Mouse (Mus musculus) neural tube, embryonic 13.5 days (tissue): ENCODE results near the gene Slc25a26. TPM values are rescaled to one million over a fixed set of nuclear protein-coding genes. Genes with fewer than 3 reads are reported as not detected.
A peak's percentile ranks its signal among the peaks of the same experiment; 100 is the strongest.

Experiments
- ATAC-seq: fragments of 200-750 bp; cut with Nextera tagmentation; 2 replicates; pipeline ENCODE4 v1.8.0; 2017; ENCODE audit warnings: low read depth, mild to moderate bottlenecking, moderate TSS enrichment, moderate library complexity
- H3K27ac ChIP-seq: fragments of 300-500 bp; sonication (generic); replicated peaks from 2 replicates; pipeline ENCODE4 v1.5.1; 2015; ENCODE audit warnings: moderate library complexity, mild to moderate bottlenecking, inconsistent platforms
- H3K27me3 ChIP-seq: fragments of 300-500 bp; sonication (generic); 2 replicates; pipeline ENCODE4 v1.6.1; 2015; ENCODE audit warnings: mild to moderate bottlenecking, inconsistent platforms
- H3K36me3 ChIP-seq: fragments of 300-500 bp; sonication (generic); 2 replicates; pipeline ENCODE4 v1.6.1; 2015; ENCODE audit warnings: mild to moderate bottlenecking, inconsistent platforms
- H3K4me1 ChIP-seq: fragments of 300-500 bp; sonication (generic); replicated peaks from 2 replicates; pipeline ENCODE4 v1.6.1; 2015; ENCODE audit warnings: inconsistent platforms
- H3K4me2 ChIP-seq: fragments of 300-500 bp; sonication (generic); 2 replicates; pipeline ENCODE4 v1.6.1; 2015; ENCODE audit warnings: inconsistent platforms, mild to moderate bottlenecking, moderate library complexity
- H3K4me3 ChIP-seq: fragments of 300-500 bp; sonication (generic); 2 replicates; pipeline ENCODE4 v1.5.1; 2015; ENCODE audit warnings: mild to moderate bottlenecking, inconsistent platforms
- H3K9ac ChIP-seq: fragments of 300-500 bp; sonication (generic); 2 replicates; pipeline ENCODE4 v1.6.1; 2015; ENCODE audit warnings: moderate library complexity, mild to moderate bottlenecking, inconsistent platforms
- H3K9me3 ChIP-seq: fragments of 300-500 bp; sonication (generic); 2 replicates; pipeline ENCODE4 v1.6.1; 2016; ENCODE audit warnings: inconsistent platforms
- WGBS: fragments of 180-500 bp; shearing (Covaris S2); methylation state at CpG from one replicate; pipeline ENCODE4 v1.1.7; 2015; 5-methylcytosine and 5-hydroxymethylcytosine counted together
- polyA plus RNA-seq: library from polyadenylated mRNA; unstranded; fragments of >200 nt; fragmentation: Nextera tagmentation; extraction: Ambion mirVana; gene quantifications from 2 replicates; pipeline ENCODE4 v1.2.1, GENCODE M21; 2015

Slc25a26 gene
- polyA plus RNA-seq, 1 experiment from 2014 or later: 8.7 TPM

DNA sequence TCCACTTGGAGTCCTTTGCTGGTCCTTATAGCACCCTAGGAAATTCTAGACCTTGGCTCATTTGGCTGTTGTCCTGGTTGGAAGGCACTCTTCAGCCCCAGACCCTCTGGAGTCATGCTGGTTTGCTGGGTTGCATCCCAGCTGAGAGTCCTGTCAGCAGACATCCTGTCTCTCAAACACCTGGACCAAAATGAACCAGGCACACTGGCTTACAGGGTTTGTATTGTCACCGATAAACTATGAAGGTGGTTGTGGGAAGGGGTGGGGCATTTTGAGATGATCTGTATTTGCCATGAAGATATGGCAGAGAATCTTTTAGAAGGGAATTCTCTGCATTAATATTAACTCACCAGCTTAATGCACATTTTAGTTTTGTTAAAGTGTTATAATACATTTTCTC, 60.8 kb downstream of the Slc25a26 start:
- H3K4me2 ChIP-seq: no peak overlapping the region
- H3K9me3 ChIP-seq: no peaks in the 10 kb centered on the region
- no peak for ATAC-seq
- no peak overlapping the region for H3K4me3 ChIP-seq
- no peak overlapping the region for H3K9ac ChIP-seq
- WGBS: 97% methylated on average over 1 of the region's 1 CpGs
- no peaks in the 10 kb centered on the region for H3K36me3 ChIP-seq
- H3K27me3 ChIP-seq: no peaks in the 10 kb centered on the region
- H3K27ac ChIP-seq: no peak overlapping the region
- no peaks in the 10 kb centered on the region for H3K4me1 ChIP-seq

DNA sequence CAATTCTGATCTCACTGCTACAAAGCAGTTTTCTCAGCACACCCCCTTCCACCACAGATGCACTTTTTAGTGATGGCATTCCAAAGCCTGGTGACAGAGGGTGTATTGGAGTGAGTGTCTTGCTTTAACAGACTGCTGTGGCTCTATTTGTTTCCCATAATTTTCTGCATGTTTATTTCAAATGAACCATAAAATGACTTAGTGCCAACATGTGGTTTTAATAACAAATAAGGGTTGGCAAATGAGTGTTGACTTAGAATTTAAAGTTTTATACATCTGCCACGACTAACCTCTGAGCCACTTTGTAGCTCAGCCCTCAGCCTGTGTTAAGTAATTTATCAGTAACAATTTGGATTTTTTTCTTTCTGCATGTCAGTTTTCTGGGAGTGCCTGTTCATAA, 61.2 kb downstream of the Slc25a26 start:
- no peak for ATAC-seq
- Histone ChIP-seq H3K27me3 (no peaks in the 10 kb centered on the region), H3K4me1 (no peaks in the 10 kb centered on the region), H3K36me3 (no peaks in the 10 kb centered on the region), H3K9ac (no peak overlapping the region), H3K27ac (no peak overlapping the region), H3K4me2 (no peak overlapping the region), H3K4me3 (no peak overlapping the region), H3K9me3 (no peaks in the 10 kb centered on the region)
- 64% methylated on average over 1 of the region's 1 CpGs for WGBS

DNA sequence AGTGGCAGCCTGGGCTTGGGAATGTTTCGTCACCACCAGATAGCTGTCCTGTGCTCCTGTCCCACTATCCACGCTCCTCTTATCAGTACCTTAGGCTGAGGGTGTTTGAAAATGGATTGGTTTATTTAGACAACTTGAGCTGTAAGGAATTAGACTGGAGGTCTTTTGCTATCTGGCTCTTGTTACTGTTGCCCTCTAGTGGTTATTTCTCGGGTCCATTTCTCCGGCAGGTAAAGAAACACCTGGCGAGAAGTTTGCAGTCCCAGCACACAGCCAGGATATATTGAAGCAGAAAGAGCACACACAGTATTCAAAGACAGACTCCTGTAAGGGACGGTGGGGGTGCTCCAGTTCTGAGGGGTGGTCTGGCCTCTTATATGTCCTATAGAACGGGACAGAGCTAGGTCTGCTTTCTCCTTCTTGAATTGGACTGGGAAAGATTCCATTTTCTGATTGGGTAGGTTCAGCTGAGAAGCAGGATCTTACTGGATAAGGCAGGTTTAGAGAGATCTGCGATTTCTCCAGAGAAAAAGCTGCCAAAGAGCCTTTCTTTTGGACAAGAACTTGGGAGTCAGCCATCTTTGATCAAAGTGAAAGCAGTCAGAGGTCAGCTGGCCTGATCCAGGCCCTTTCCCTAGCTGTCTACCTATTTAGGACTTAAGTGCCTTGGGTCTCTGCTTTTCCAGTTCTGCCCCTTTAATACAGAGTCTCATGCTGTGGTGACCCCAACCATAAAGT, 63.2 kb downstream of the Slc25a26 start:
- no peaks in the 10 kb centered on the region for H3K36me3 ChIP-seq
- no peaks in the 10 kb centered on the region for H3K9me3 ChIP-seq
- H3K4me1 ChIP-seq: no peaks in the 10 kb centered on the region
- no peaks in the 10 kb centered on the region for H3K27me3 ChIP-seq
- no peak overlapping the region for H3K9ac ChIP-seq
- no peak for ATAC-seq
- WGBS: 69% methylated on average over 8 of the region's 8 CpGs
- H3K27ac ChIP-seq: no peak overlapping the region
- no peak overlapping the region for H3K4me3 ChIP-seq
- no peak overlapping the region for H3K4me2 ChIP-seq

DNA sequence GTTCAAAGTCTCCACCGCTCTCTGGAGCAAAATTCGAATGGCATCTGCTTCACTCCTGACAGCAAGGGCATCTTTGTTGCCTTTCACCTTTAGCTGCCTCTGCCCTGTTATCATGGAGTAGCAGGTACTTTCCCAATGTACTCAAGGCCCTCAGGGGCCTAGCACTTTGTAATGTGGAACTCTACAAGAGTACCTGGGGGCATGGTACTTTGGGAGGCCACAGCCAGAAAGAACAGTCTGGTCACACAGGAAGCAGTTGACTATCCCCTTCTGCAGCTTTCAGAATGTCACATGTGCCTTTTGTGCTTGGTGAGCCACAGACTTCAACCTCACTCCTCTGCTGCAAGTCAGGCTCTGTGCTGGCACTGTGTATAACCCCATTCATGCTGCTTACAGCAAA, 65.6 kb downstream of the Slc25a26 start:
- Histone ChIP-seq H3K4me1 (no peaks in the 10 kb centered on the region), H3K36me3 (no peaks in the 10 kb centered on the region), H3K9me3 (no peaks in the 10 kb centered on the region), H3K27ac (no peak overlapping the region), H3K4me2 (no peak overlapping the region), H3K27me3 (no peaks in the 10 kb centered on the region), H3K9ac (no peak overlapping the region), H3K4me3 (no peak overlapping the region)
- 92% methylated on average over 2 of the region's 2 CpGs for WGBS
- no peak for ATAC-seq

DNA sequence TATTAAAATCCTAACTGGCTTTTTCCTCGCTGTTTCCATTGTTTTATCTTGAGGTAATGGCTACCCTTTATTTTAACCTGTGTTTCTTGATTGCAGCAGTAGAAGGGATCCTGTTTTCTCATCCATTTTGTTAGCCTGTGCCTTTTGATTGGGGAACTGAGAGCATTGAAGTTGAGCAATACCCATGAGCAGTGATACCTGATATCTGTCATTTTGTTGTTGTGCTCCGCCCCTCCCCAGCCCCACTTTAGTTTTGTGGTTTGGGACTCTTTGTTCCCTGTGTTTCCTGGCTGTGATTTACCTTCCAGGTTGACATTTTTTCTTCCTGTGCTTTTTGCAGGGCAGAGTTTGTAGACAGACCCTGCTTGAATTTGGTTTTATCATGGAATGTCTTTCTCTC, 67.9 kb downstream of the Slc25a26 start:
- peaks cover 6% of the 10 kb centered on the region; the same call in 1 of the 2 replicates for H3K9me3 ChIP-seq
- whole genome bisulfite sequencing: 88% methylated on average over 2 of the region's 2 CpGs
- no peak for ATAC-seq

DNA sequence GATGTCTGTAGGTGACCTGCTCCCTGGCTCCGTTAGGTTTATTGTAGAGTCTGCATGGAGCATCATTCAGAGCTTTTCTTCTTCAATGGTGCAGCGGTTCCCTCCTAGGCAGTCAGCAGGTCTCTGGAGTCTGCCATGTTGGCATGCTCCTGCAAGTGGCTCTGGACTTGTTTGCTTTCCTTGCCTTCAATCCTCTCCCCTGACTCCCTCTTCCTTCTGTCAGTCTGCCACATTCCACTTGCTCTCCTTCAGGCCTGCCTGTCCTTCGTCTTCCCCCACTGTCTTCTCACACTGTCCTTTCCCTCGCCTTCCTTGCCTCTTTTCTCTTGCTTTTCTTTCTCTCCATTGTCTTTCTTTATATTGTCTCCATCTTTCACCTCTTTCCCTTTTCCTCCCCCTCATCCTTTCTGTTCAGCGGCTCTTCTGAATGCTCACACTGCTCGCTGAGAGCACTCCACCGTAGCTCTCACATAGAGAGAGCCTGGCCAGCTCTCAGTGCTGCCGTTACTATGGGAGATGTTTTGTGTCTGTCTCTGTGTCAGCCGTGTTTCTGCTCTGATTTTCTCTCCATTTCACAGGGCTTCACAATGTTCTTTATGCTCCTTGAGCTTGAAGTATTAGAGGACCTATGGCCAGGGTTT, 75.5 kb downstream of the Slc25a26 start:
- Histone ChIP-seq H3K9me3 (peaks cover 6% of the 10 kb centered on the region; the same call in 1 of the 2 replicates), H3K9ac (no peak overlapping the region), H3K4me3 (no peak overlapping the region), H3K27me3 (no peaks in the 10 kb centered on the region), H3K4me2 (no peak overlapping the region), H3K27ac (peak overlapping the region; percentile 49; the same call in 1 of the 2 replicates), H3K36me3 (no peaks in the 10 kb centered on the region), H3K4me1 (peaks cover 22% of the 10 kb centered on the region; the same call in 1 of the 2 replicates)
- peak; percentile 38; the same call in 1 of the 2 replicates for ATAC-seq
- WGBS: 35% methylated on average over 9 of the region's 9 CpGs

More for the DNA sequence above, 67.9 kb downstream of the Slc25a26 start:
- H3K9ac ChIP-seq: no peak overlapping the region
- H3K4me2 ChIP-seq: no peak overlapping the region
- no peaks in the 10 kb centered on the region for H3K4me1 ChIP-seq
- H3K27ac ChIP-seq: no peak overlapping the region
- H3K36me3 ChIP-seq: no peaks in the 10 kb centered on the region
- no peaks in the 10 kb centered on the region for H3K27me3 ChIP-seq
- no peak overlapping the region for H3K4me3 ChIP-seq

DNA sequence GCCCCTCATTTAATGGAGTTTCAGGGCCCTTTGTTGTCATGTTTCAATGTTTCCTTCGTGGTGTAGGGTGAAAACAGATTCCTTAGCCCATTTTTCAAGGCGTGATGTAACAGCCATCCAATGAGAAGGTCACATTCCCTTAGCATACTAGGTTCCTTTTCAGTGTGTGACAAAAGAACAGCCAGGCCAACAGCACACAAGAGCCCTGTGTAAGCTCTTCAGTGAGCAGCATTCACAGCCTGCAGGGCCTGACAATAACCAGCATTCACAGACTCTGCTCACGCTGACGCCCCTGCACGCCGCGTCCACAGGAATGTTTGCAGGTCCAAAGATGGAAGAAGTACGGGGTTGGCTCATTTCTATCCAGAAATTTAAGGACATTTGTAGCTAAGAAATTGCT, 77.9 kb downstream of the Slc25a26 start:
- H3K27me3 ChIP-seq: no peaks in the 10 kb centered on the region
- peaks cover under 1% of the 10 kb centered on the region; the same call in 1 of the 2 replicates for H3K9me3 ChIP-seq
- H3K36me3 ChIP-seq: no peaks in the 10 kb centered on the region
- ATAC-seq: peak; percentile 88
- peak overlapping the region; percentile 61 for H3K27ac ChIP-seq
- WGBS: 17% methylated on average over 8 of the region's 8 CpGs
- peaks cover 22% of the 10 kb centered on the region; the same call in 1 of the 2 replicates for H3K4me1 ChIP-seq
- H3K9ac ChIP-seq: no peak overlapping the region
- no peak overlapping the region for H3K4me2 ChIP-seq
- no peak overlapping the region for H3K4me3 ChIP-seq

DNA sequence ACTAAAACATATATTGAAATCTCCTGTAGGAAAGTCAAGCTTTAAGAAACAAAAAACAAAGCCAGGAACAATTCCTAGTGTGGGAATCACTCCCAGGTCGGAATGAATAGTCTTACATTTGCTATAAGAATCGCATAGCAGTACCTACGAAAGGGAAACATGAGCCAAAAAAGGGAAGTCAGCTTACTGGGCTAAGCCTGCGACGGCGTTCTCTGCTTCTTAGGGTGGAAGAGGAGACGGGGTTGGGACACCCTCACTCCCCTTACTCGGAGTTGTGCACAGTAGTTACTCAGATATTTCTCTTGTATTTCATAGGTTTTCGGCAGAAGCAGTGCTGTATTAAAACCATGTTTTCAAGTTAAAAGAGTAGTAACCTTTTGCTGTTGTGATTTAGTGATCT, 81.9 kb downstream of the Slc25a26 start:
- H3K9ac ChIP-seq: no peak overlapping the region
- WGBS: 89% methylated on average over 9 of the region's 9 CpGs
- ATAC-seq: no peak
- no peaks in the 10 kb centered on the region for H3K27me3 ChIP-seq
- H3K4me3 ChIP-seq: no peak overlapping the region
- no peak overlapping the region for H3K4me2 ChIP-seq
- H3K36me3 ChIP-seq: no peaks in the 10 kb centered on the region
- no peaks in the 10 kb centered on the region for H3K9me3 ChIP-seq
- H3K27ac ChIP-seq: no peak overlapping the region
- peaks cover 16% of the 10 kb centered on the region for H3K4me1 ChIP-seq

DNA sequence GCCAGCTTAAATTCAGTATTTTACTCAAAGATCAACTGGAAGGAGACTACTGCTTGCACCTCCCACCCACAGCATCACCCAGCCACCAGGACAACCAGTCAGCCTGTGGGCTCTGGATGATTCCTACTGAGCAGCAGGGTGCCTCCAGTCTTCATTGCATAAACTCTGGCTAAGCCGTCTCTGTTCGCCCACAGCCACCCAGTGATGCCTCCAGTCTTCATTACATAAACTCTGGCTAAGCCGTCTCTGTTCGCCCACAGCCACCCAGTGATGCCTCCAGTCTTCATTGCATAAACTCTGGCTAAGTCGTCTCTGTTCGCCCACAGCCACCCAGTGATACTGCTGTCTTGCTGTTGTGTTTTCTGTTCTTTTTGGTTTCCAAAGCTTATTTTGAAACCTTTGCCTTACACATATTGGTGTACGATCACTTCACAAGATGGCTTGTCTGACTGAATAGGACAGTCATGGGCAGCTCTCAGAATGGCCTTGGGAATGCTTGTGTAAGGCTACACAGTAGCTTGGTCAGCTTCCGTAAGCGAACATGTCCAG, 84.1 kb downstream of the Slc25a26 start:
- no peak overlapping the region for H3K4me3 ChIP-seq
- no peaks in the 10 kb centered on the region for H3K36me3 ChIP-seq
- H3K27me3 ChIP-seq: no peaks in the 10 kb centered on the region
- no peak for ATAC-seq
- WGBS: 88% methylated on average over 9 of the region's 9 CpGs
- peaks cover 7% of the 10 kb centered on the region for H3K4me1 ChIP-seq
- no peak overlapping the region for H3K4me2 ChIP-seq
- H3K9ac ChIP-seq: no peak overlapping the region
- no peak overlapping the region for H3K27ac ChIP-seq
- no peaks in the 10 kb centered on the region for H3K9me3 ChIP-seq

DNA sequence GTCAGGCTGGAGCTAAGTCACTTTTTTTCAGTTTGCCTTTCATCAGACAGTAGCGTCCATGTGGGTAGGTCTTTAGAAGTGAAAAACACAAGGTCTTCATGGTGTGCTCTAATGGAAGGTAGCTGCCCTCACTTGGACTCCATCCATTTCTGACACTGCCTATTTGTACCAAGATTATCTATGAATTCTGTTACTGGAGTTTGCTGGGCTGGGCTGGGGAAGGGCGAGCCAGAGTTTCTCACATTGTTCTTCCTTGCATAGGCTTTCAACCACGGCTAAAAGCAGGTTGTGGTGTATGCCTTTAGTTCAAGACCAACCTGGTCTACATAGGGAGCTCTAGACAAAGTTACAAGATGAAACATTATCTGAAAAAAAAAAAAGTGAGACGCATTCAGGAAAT, 84.8 kb downstream of the Slc25a26 start:
- 89% methylated on average over 4 of the region's 4 CpGs for WGBS
- ATAC-seq: no peak
- no peaks in the 10 kb centered on the region for H3K9me3 ChIP-seq

DNA sequence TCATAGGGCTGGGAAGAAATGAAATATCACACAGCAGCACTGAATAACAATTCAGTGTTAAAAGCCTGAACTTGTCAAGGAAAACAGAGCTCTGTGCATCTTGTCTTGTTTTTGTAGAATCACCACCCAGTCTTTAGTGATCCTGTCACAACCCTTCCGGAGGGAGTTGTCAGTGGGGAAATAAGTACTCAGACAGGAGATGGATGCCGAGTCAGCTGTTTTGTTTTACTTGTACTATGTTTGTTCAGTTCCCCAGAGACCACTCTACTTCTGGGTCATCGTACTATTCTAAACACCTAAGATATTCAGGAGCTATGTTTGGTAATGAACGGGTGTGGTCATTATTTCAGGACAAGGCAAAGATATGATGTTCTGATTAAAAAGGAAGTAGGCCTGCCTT, 88.2 kb downstream of the Slc25a26 start:
- no peak overlapping the region for H3K4me3 ChIP-seq
- 80% methylated on average over 4 of the region's 4 CpGs for WGBS
- H3K36me3 ChIP-seq: no peaks in the 10 kb centered on the region
- H3K27ac ChIP-seq: no peak overlapping the region
- peaks cover 20% of the 10 kb centered on the region for H3K4me1 ChIP-seq
- no peak for ATAC-seq
- no peaks in the 10 kb centered on the region for H3K27me3 ChIP-seq
- H3K4me2 ChIP-seq: no peak overlapping the region
- H3K9ac ChIP-seq: no peak overlapping the region
- H3K9me3 ChIP-seq: no peaks in the 10 kb centered on the region

More for the DNA sequence above, 84.8 kb downstream of the Slc25a26 start:
- Histone ChIP-seq H3K4me1 (peaks cover 7% of the 10 kb centered on the region), H3K4me2 (no peak overlapping the region), H3K4me3 (no peak overlapping the region), H3K36me3 (no peaks in the 10 kb centered on the region), H3K27ac (no peak overlapping the region), H3K27me3 (no peaks in the 10 kb centered on the region), H3K9ac (no peak overlapping the region)

DNA sequence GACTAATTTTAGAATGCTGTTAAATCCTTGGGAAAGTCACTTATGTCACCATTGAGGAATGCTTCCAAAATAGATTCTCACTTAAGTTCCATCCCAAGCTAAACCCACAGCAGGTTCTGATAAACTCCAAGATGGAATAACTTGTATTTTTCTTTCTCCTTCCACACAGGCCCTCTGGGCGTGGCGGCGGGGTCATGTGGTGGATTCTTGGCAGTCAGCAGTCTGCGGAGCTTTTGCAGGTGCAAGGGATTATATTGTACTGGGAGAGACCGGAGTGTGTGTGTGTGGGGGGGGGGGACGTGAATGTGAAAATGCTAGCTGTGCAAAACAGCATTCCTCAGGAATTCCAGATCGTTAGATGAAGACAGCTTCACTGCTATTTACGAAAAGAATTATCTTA, 92.1 kb downstream of the Slc25a26 start:
- no peaks in the 10 kb centered on the region for H3K27me3 ChIP-seq
- H3K9me3 ChIP-seq: no peaks in the 10 kb centered on the region
- H3K36me3 ChIP-seq: no peaks in the 10 kb centered on the region
- no peak for ATAC-seq
- H3K9ac ChIP-seq: no peak overlapping the region
- 34% methylated on average over 8 of the region's 8 CpGs for WGBS
- 0 out of 2 replicates have a peak overlapping the region, but pooled peaks have one; percentile 2 for H3K27ac ChIP-seq
- H3K4me2 ChIP-seq: peak overlapping the region; percentile 1; the same call in 1 of the 2 replicates
- peaks cover 23% of the 10 kb centered on the region for H3K4me1 ChIP-seq
- H3K4me3 ChIP-seq: no peak overlapping the region
